Mouse (Mus musculus) midbrain, embryonic 11.5 days (tissue): Measurements from ENCODE around the gene Nagk. TPM values are rescaled to one million over a fixed set of nuclear protein-coding genes. Genes with fewer than 3 reads are reported as not detected.

ENCODE experiments used
- polyA plus RNA-seq: library from polyadenylated mRNA; unstranded; fragments of >200 nt; fragmentation: Nextera tagmentation; extraction: Ambion mirVana; gene quantifications from 2 replicates; pipeline ENCODE4 v1.2.1, GENCODE M21; 2014

The Nagk gene
- polyA plus RNA-seq, 1 experiment from 2014 or later: 31.8 TPM

Other genes with a start within 250 kb of the Nagk start
- 28.3 and 30.3 TPM in 2 replicates for gene Stambp, start 222.3 kb upstream of the Nagk start, polyA plus RNA-seq
- gene Clec4f, start 138.8 kb upstream of the Nagk start, polyA plus RNA-seq: not detected in 2 replicates
- not detected in 2 replicates for gene Cd207, start 117.1 kb upstream of the Nagk start, polyA plus RNA-seq
- gene Vax2, start 83.7 kb upstream of the Nagk start, polyA plus RNA-seq: 0.25 and 0.26 TPM in 2 replicates
- gene Atp6v1b1, start 52.0 kb upstream of the Nagk start, polyA plus RNA-seq: not detected in 2 replicates
- gene Ankrd53, start 32.3 kb upstream of the Nagk start, polyA plus RNA-seq: 0.18 TPM in 1 of 2 replicates, not detected in the other
- 49.0 and 56.9 TPM in 2 replicates for gene Tex261, start 19.2 kb upstream of the Nagk start, polyA plus RNA-seq
- gene Paip2b, start 36.8 kb downstream of the Nagk start, polyA plus RNA-seq: 19.7 and 23.9 TPM in 2 replicates
- gene Zfp638, start 72.1 kb downstream of the Nagk start, polyA plus RNA-seq: 102 and 120 TPM in 2 replicates
- 2.0 and 2.4 TPM in 2 replicates for gene Dysf, start 213.6 kb downstream of the Nagk start, polyA plus RNA-seq